Mouse (Mus musculus): ENCODE results near the gene Nfatc2ip.

DNA sequence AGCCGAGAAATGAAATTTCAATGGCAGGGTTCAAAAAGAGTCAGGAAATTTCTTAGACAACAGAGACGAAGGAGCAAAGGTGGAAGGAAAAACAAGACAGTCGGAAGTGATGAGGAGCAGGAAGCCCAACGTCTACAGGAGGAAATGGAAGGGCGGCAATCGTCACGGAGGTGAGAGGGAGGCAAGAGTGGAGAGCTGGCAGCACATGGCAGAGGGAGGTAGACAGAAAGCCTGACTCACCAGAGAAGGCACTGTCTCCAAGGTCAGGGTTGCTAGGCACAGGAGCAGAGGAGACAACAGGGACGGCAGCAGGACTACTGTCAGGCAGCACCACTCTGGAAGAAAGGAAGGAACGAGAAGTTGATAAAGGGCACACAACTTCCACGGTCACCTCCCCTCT is 28.9 kb downstream of the Nfatc2ip start:
- TF ChIP-seq CTCF (IDR thresholded peaks at IDR 0.05; ENCODE audit: borderline replicate concordance, extremely low read depth, insufficient read depth, insufficient read length) (no peak), POLR2A (IDR thresholded peaks at IDR 0.05; ENCODE audit: borderline replicate concordance, extremely low read depth, insufficient read depth, insufficient read length, poor library complexity, severe bottlenecking) (no peak)
